Mouse (Mus musculus) erythroblast, embryonic 14.5 days (primary cell): ENCODE results near the gene 1700020A23Rik.

Experiments
- GATA1 ChIP-seq: IDR thresholded peaks from 2 replicates; pipeline ENCODE4 v1.6.1; 2012; ENCODE audit warnings: low read length, inconsistent platforms, mixed read lengths
- TAL1 ChIP-seq: IDR thresholded peaks from 3 replicates; pipeline ENCODE4 v1.6.1; 2012; ENCODE audit warnings: low read length, inconsistent platforms, mixed read lengths

DNA sequence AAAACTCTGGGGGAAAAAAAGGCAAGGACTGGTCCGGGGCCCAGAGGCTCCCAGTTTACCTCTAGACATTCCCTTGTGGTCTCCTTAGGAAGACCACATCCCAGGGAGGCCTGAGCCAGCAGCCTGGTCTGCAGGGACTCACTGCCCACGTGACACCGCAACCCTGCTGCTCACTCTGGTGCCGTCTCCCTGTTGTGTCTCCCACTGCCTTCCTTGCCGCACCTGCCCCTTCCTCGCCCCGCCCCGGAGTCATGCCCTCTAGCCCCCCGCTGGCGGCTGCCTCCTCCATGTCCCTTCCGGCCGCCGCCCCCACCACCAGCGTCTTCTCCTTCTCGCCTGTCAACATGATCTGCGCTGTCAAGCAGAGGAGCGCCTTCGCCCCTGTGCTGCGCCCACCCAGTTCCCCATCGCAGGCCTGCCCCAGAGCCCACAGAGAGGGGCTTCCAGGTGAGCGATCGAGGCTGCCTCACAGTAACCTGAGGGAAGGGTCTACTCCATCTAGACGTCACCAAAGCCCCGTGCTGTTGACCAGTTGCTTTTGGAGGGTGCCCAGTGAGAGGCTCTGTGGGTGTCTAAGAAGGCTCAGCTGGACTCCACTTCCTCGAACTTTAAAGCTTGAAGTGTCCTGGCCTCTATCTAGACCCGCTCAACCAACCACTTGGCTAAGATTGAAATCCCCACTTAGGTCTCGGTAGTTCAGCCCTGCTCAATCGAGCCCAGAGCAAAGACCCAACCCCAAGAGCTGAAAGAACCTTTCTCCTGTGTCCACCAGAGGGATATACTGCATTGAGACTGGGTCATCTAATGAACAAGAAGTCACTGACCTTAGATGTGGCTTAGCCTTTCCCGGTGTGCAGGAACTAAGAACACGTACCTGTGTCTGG, 39.6 kb upstream of the 1700020A23Rik start:
- TF ChIP-seq TAL1 = no peak
- no peak for TF ChIP-seq GATA1
